Comparison of ENCODE assay signal across 8 mouse cellular contexts in genomic region chr13:59584947-59585647, GRCm38 (mm10). TPM values are rescaled to one million over a fixed set of nuclear protein-coding genes. Genes with fewer than 3 reads are reported as not detected.
A peak's percentile ranks its signal among the peaks of the same experiment; 100 is the strongest.
DNase-seq lines count a peak whose midpoint lies in the region; ATAC-seq lines count a peak whose summit lies in the region.

Gene Agtpbp1 (minus strand): TSS chr13:59585227.
Gene Naa35 (plus strand): TSS chr13:59585259.

- peak within 1 kb of the TSS; percentile 93 to 94 for H3K4me3 ChIP-seq in heart, embryonic 14.5 days (ENCODE audit: control insufficient read depth in 1 of 2, insufficient read depth in 1 of 2, low read depth in 1 of 2, low read length in 2 of 2)
- H3K4me3 ChIP-seq in liver, embryonic 13.5 days (replicated peaks): peak within 1 kb of the TSS; percentile 94
- peak within 1 kb of the TSS; percentile 95 for H3K4me3 ChIP-seq in stomach, embryonic 16.5 days (replicated peaks; ENCODE audit: low read length)

- H3K27me3 ChIP-seq in heart, embryonic 14.5 days (ENCODE audit: control insufficient read depth, insufficient read depth, low read length): no peaks in the 10 kb centered on the region
- no peaks in the 10 kb centered on the region for H3K27me3 ChIP-seq in liver, embryonic 13.5 days
- H3K27me3 ChIP-seq in stomach, embryonic 16.5 days (ENCODE audit: control insufficient read depth, insufficient read depth, low read length): no peaks in the 10 kb centered on the region

- peak; percentile 99 for ATAC-seq in CD4-positive, CD25-positive, alpha-beta regulatory T cell, adult 4 months
- peak; percentile 98 for ATAC-seq in heart, embryonic 14.5 days (ENCODE audit: insufficient number of reproducible peaks, insufficient read depth, low FRiP score, low read depth)
- ATAC-seq in liver, embryonic 13.5 days (ENCODE audit: low read depth): peak; percentile 96
- ATAC-seq in stomach, embryonic 16.5 days (ENCODE audit: insufficient read depth, low FRiP score): peak; percentile 98

- H3K4me1 ChIP-seq in heart, embryonic 14.5 days (ENCODE audit: control insufficient read depth in 2 of 2, insufficient read depth in 2 of 2, low read length in 2 of 2): peaks cover 0 to 16% of the 10 kb centered on the region in 2 experiments; a peak in 2 of 4 replicates
- H3K4me1 ChIP-seq in liver, embryonic 13.5 days (replicated peaks): peaks cover 47% of the 10 kb centered on the region
- peaks cover 25% of the 10 kb centered on the region for H3K4me1 ChIP-seq in stomach, embryonic 16.5 days (ENCODE audit: control insufficient read depth, insufficient read depth, low read length)

- peaks cover 33% of the 10 kb centered on the region for H3K36me3 ChIP-seq in heart, embryonic 14.5 days (ENCODE audit: control insufficient read depth, insufficient read depth, low read length)
- H3K36me3 ChIP-seq in liver, embryonic 13.5 days: peaks cover 14% of the 10 kb centered on the region; the same call in 1 of the 2 replicates
- H3K36me3 ChIP-seq in stomach, embryonic 16.5 days (ENCODE audit: control insufficient read depth, insufficient read depth, low read length): 0 out of 2 replicates have a peak, but pooled peaks cover 8% of the 10 kb centered on the region

- peak; percentile 98 for DNase-seq in c-Kit-negative CD71-positive TER-119-positive erythroid progenitor cells, embryonic 14.5 days (ENCODE audit: low read depth, low spot score)
- DNase-seq in fibroblast of lung, adult 2 months (ENCODE audit: low read depth): peak; percentile 96
- DNase-seq in kidney, postnatal 14 days: peak; percentile 100
- DNase-seq in liver, embryonic 13.5 days: peak; percentile 99
- DNase-seq in neural tube, embryonic 10.5 days (ENCODE audit: extremely low spot score, low spot score): peak; percentile 100

- no peaks in the 10 kb centered on the region for H3K9me3 ChIP-seq in heart, embryonic 14.5 days (ENCODE audit: control insufficient read depth, low read length)
- no peaks in the 10 kb centered on the region for H3K9me3 ChIP-seq in liver, embryonic 13.5 days (replicated peaks)
- H3K9me3 ChIP-seq in stomach, embryonic 16.5 days (replicated peaks; ENCODE audit: control insufficient read depth, low read length): no peaks in the 10 kb centered on the region

- peak within 1 kb of the TSS; percentile 97 for H3K4me2 ChIP-seq in heart, embryonic 14.5 days (ENCODE audit: low read length)
- peak within 1 kb of the TSS; percentile 80 for H3K4me2 ChIP-seq in liver, embryonic 13.5 days
- peak within 1 kb of the TSS; percentile 98 for H3K4me2 ChIP-seq in stomach, embryonic 16.5 days (ENCODE audit: low read depth, low read length)

- H3K9ac ChIP-seq in heart, embryonic 14.5 days (ENCODE audit: low read length): peak within 1 kb of the TSS; percentile 94
- H3K9ac ChIP-seq in liver, embryonic 13.5 days: peak within 1 kb of the TSS; percentile 92
- H3K9ac ChIP-seq in stomach, embryonic 16.5 days (ENCODE audit: low read length): peak within 1 kb of the TSS; percentile 91

- WGBS in heart, embryonic 14.5 days: under 1% methylated on average over 66 of the region's 83 CpGs
- WGBS in liver, embryonic 13.5 days (ENCODE audit: insufficient replicate concordance): under 1% methylated on average over 83 of the region's 83 CpGs
- WGBS in stomach, embryonic 16.5 days: 1% methylated on average over 81 of the region's 83 CpGs

- H3K27ac ChIP-seq in heart, embryonic 14.5 days (replicated peaks in 1 of 2; ENCODE audit: control insufficient read depth in 1 of 2, insufficient read depth in 1 of 2, low read depth in 2 of 2, low read length in 2 of 2): peak within 1 kb of the TSS; percentile 42 to 77
- peak within 1 kb of the TSS; percentile 85 for H3K27ac ChIP-seq in liver, embryonic 13.5 days
- peak within 1 kb of the TSS; percentile 75 for H3K27ac ChIP-seq in stomach, embryonic 16.5 days (ENCODE audit: low read length)

RNA-seq across cellular contexts. Expression of gene Agtpbp1, which starts in this region (rescaled TPM):
- polyA plus RNA-seq in CD4-positive, CD25-positive, alpha-beta regulatory T cell, adult 4 months (2017; shearing (Covaris generic)): 10 to 100 TPM; 18.8 to 22.3 TPM
- 14.9 and 15.1 TPM in 2 replicates for polyA plus RNA-seq in heart, embryonic 14.5 days (2014; fragmentation: Nextera tagmentation; extraction: Ambion mirVana)
- polyA plus RNA-seq in liver, embryonic 13.5 days (2015; fragmentation: Nextera tagmentation; extraction: Ambion mirVana): 9.2 and 11.0 TPM in 2 replicates
- polyA plus RNA-seq in stomach, embryonic 16.5 days (2015; fragmentation: Nextera tagmentation; extraction: Ambion mirVana): 17.4 and 18.1 TPM in 2 replicates

RNA-seq across cellular contexts. Expression of gene Naa35, which starts in this region (rescaled TPM):
- polyA plus RNA-seq in CD4-positive, CD25-positive, alpha-beta regulatory T cell, adult 4 months (2017; shearing (Covaris generic)): 10 to 100 TPM; 85.9 to 96.8 TPM
- 54.4 and 70.3 TPM in 2 replicates for polyA plus RNA-seq in heart, embryonic 14.5 days (2014; fragmentation: Nextera tagmentation; extraction: Ambion mirVana)
- polyA plus RNA-seq in liver, embryonic 13.5 days (2015; fragmentation: Nextera tagmentation; extraction: Ambion mirVana): 35.8 and 43.8 TPM in 2 replicates
- 73.0 and 87.5 TPM in 2 replicates for polyA plus RNA-seq in stomach, embryonic 16.5 days (2015; fragmentation: Nextera tagmentation; extraction: Ambion mirVana)

Comparison
In these comparisons a context has a peak if more than half of its experiments do, and no peak if none do; other contexts are left out.
1. Peak in every context shown above with its lines: DNase-seq, ATAC-seq, H3K4me3 ChIP-seq and H3K27ac ChIP-seq.